Mouse (Mus musculus): ENCODE data around the gene Chac1. TPM values are rescaled to one million over a fixed set of nuclear protein-coding genes. Genes with fewer than 3 reads are reported as not detected.

Chac1 gene
- polyA plus RNA-seq, 1 experiment: 6.1 TPM

- no peak for DNase-seq (ENCODE audit: low read depth)
These were observed 4.1 kb downstream of the Chac1 start for GRCm38 (mm10) chr2:119355089-119355488.

DNA sequence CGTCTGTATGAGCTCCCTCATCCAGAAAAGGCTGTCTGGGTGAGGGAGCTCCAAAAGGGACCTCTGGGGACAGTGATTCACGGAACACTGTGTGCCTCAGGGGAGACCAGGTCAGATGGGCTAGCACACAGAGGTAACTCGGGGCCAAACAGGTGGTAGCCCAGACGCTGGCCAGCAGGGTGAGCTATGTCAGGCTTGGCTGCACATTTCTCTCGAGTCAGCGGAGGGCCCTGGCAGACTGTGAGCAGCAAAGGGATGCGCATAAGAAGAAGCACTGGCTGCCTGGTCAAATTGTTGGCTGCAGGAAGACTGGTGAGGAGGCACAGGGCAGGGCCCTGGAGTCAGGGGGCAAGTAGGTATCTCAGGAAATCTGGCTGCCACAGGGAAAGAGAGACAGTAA lies 4.6 kb downstream of the Chac1 start:
- DNase-seq (ENCODE audit: low read depth): no peak
- TF ChIP-seq CTCF (IDR thresholded peaks at IDR 0.05; ENCODE audit: borderline replicate concordance, extremely low read depth, insufficient read depth, insufficient read length) (no peak), POLR2A (IDR thresholded peaks at IDR 0.05; ENCODE audit: borderline replicate concordance, extremely low read depth, insufficient read depth, insufficient read length, poor library complexity, severe bottlenecking) (no peak)

More at GRCm38 (mm10) chr2:119355089-119355488, 4.1 kb downstream of the Chac1 start:
- no peak for TF ChIP-seq CTCF (IDR thresholded peaks at IDR 0.05; ENCODE audit: borderline replicate concordance, extremely low read depth, insufficient read depth, insufficient read length)
- no peak for TF ChIP-seq POLR2A (IDR thresholded peaks at IDR 0.05; ENCODE audit: borderline replicate concordance, extremely low read depth, insufficient read depth, insufficient read length, poor library complexity, severe bottlenecking)

DNA sequence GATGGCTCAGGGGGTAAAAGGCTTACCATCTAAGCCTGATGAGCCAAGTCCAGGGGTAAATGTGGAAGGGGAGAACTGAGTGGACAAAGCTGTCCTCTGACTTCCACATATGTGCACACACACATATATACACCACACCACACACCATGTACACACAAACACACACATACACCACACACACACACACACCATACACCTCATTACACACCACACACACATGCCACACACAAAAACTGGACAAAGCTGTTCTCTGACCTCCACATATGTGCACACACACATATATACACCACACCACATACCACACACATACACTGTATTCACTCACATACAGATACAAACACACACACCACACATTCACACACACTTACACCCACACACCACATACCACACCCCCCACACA lies 5.3 kb downstream of the Chac1 start:
- no peak for TF ChIP-seq CTCF (IDR thresholded peaks at IDR 0.05; ENCODE audit: borderline replicate concordance, extremely low read depth, insufficient read depth, insufficient read length)
- TF ChIP-seq POLR2A (IDR thresholded peaks at IDR 0.05; ENCODE audit: borderline replicate concordance, extremely low read depth, insufficient read depth, insufficient read length, poor library complexity, severe bottlenecking): no peak

GRCm38 (mm10) chr2:119356805-119357204 lies 5.8 kb downstream of the Chac1 start:
- TF ChIP-seq POLR2A (IDR thresholded peaks at IDR 0.05; ENCODE audit: borderline replicate concordance, extremely low read depth, insufficient read depth, insufficient read length, poor library complexity, severe bottlenecking): no peak
- DNase-seq (ENCODE audit: low read depth): no peak

More for the DNA sequence above, 5.3 kb downstream of the Chac1 start:
- no peak for DNase-seq (ENCODE audit: low read depth)

- DNase-seq (ENCODE audit: low read depth): no peak
- TF ChIP-seq CTCF (IDR thresholded peaks at IDR 0.05; ENCODE audit: borderline replicate concordance, extremely low read depth, insufficient read depth, insufficient read length) (no peak), POLR2A (IDR thresholded peaks at IDR 0.05; ENCODE audit: borderline replicate concordance, extremely low read depth, insufficient read depth, insufficient read length, poor library complexity, severe bottlenecking) (no peak)
These were observed 7.2 kb downstream of the Chac1 start for GRCm38 (mm10) chr2:119358249-119358648.

DNA sequence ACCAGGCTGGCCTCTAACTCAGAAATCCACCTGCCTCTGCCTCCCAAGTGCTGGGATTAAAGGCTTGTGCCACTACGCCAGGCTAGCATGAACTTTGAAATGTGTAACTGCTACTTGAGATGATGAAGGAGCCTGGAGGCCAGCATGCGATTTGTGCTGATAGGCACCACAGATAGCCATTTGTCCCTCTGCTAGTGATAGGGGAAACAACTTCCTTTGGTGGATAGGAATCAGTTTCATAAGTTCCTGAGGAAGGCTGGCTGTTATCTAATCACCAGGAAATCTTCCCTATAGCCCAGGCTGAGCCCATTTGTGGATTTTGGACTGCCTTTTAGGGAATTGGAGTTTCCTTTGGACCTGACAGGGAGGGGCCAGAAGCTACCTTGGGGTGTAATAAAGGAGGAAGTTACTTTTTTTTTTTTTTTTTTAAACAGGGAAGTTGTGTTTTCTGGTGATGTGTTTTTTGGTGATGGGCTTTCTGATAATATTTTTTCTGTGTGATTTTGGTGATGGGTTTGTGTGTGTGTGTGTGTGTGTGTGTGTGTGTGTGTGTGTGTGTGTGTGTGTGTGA lies 8.8 kb downstream of the Chac1 start:
- DNase-seq (ENCODE audit: low read depth): no peak
- no peak for TF ChIP-seq POLR2A (IDR thresholded peaks at IDR 0.05; ENCODE audit: borderline replicate concordance, extremely low read depth, insufficient read depth, insufficient read length, poor library complexity, severe bottlenecking)
- TF ChIP-seq CTCF (IDR thresholded peaks at IDR 0.05; ENCODE audit: borderline replicate concordance, extremely low read depth, insufficient read depth, insufficient read length): no peak

DNA sequence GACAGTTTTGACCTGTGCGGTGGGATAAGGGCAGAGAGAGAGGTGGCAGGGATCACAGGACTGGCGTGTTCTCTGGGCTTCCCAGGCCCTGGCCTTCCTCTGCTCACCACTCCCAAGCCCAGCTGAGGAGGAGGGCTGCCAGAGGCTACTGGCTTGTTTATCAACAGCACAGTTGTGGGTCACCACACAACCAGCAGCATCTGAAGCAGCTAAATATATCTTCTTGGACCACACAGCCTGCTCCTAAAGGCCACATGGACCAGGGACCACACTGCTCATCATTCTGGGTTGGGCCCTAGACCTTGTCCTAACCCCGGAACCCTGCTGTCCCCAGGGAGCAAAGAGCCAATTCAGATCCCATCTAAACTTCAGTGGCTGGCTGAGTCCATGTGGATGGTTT lies 13.9 kb downstream of the Chac1 start:
- TF ChIP-seq CTCF (IDR thresholded peaks at IDR 0.05; ENCODE audit: borderline replicate concordance, extremely low read depth, insufficient read depth, insufficient read length): no peak
- no peak for TF ChIP-seq POLR2A (IDR thresholded peaks at IDR 0.05; ENCODE audit: borderline replicate concordance, extremely low read depth, insufficient read depth, insufficient read length, poor library complexity, severe bottlenecking)
- no peak for DNase-seq (ENCODE audit: low read depth)

GRCm38 (mm10) chr2:119367346-119367745 lies 16.3 kb downstream of the Chac1 start:
- TF ChIP-seq CTCF (IDR thresholded peaks at IDR 0.05; ENCODE audit: borderline replicate concordance, extremely low read depth, insufficient read depth, insufficient read length): no peak
- no peak for TF ChIP-seq POLR2A (IDR thresholded peaks at IDR 0.05; ENCODE audit: borderline replicate concordance, extremely low read depth, insufficient read depth, insufficient read length, poor library complexity, severe bottlenecking)
- DNase-seq (ENCODE audit: low read depth): no peak

- TF ChIP-seq CTCF (IDR thresholded peaks at IDR 0.05; ENCODE audit: borderline replicate concordance, extremely low read depth, insufficient read depth, insufficient read length): no peak
- TF ChIP-seq POLR2A (IDR thresholded peaks at IDR 0.05; ENCODE audit: borderline replicate concordance, extremely low read depth, insufficient read depth, insufficient read length, poor library complexity, severe bottlenecking): no peak
- DNase-seq (ENCODE audit: low read depth): no peak
These were observed 19.1 kb downstream of the Chac1 start for GRCm38 (mm10) chr2:119370116-119370515.

DNA sequence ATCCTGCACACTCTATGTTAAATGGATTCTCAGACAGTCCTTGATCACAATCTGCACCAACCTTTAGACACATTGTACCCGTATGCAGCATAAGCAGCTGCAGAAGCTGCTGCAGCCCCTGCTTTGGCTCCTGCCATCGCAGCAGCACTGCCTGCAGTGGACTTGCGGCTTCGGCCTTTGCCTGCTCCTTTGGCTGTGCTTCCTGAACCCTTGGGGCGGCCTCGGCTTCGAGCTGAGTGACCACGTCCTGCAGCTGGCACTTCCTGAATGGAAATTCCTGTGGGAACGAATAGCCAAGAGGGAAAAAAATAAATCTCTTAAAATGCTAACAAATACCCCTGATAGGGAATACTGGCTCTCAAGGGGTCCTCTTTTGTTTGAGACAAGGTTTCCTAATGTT lies 26.3 kb downstream of the Chac1 start:
- no peak for TF ChIP-seq CTCF (IDR thresholded peaks at IDR 0.05; ENCODE audit: borderline replicate concordance, extremely low read depth, insufficient read depth, insufficient read length)
- TF ChIP-seq POLR2A (IDR thresholded peaks at IDR 0.05; ENCODE audit: borderline replicate concordance, extremely low read depth, insufficient read depth, insufficient read length, poor library complexity, severe bottlenecking): no peak
- DNase-seq (ENCODE audit: low read depth): no peak

- no peak for DNase-seq (ENCODE audit: low read depth)
- TF ChIP-seq POLR2A (IDR thresholded peaks at IDR 0.05; ENCODE audit: borderline replicate concordance, extremely low read depth, insufficient read depth, insufficient read length, poor library complexity, severe bottlenecking) (no peak), CTCF (IDR thresholded peaks at IDR 0.05; ENCODE audit: borderline replicate concordance, extremely low read depth, insufficient read depth, insufficient read length) (no peak)
These were observed 26.8 kb downstream of the Chac1 start for GRCm38 (mm10) chr2:119377826-119378225.

DNA sequence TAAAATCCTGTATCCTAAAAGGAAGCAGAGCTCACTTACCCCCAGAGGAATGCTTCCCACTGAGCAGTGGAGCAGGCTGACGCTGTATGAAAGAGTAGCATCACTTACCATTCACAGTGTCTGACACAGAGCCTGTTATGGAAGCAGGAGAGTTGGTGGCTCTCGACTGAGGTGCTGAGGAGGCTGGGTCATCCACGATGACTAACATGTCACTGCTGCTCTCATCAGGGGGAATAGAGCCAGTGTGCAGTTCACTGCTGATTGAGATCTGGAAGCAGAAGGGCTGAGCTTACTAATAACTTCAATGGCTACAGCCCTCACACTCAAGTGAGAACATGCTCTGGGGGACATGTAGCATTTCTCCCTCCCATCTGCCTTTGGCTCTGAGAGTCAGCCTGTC lies 28.4 kb downstream of the Chac1 start:
- no peak for DNase-seq (ENCODE audit: low read depth)
- TF ChIP-seq POLR2A (IDR thresholded peaks at IDR 0.05; ENCODE audit: borderline replicate concordance, extremely low read depth, insufficient read depth, insufficient read length, poor library complexity, severe bottlenecking) (no peak), CTCF (IDR thresholded peaks at IDR 0.05; ENCODE audit: borderline replicate concordance, extremely low read depth, insufficient read depth, insufficient read length) (no peak)

Measured in brain, embryonic 14.5 days (tissue).